Mouse (Mus musculus) embryonic facial prominence, embryonic 14.5 days (tissue): ENCODE data around the gene Eif2ak3. TPM values are rescaled to one million over a fixed set of nuclear protein-coding genes. Genes with fewer than 3 reads are reported as not detected.
A peak's percentile ranks its signal among the peaks of the same experiment; 100 is the strongest.
"Not testable (repeated sequence)": the region's sequence is repeated elsewhere in the genome, so short reads cannot be mapped to it uniquely, and the experiment has no call there.

Source experiments
- ATAC-seq: fragments of 200-750 bp; cut with Nextera tagmentation; 2 replicates; pipeline ENCODE4 v1.8.0; 2017; ENCODE audit warnings: low read depth, moderate number of reproducible peaks, moderate TSS enrichment
- DNase-seq: peaks from one replicate; pipeline ENCODE4 v3.0.0-alpha.2; 2015; ENCODE audit warnings: low spot score
- H3K27ac ChIP-seq: fragments of 300-500 bp; sonication (generic); replicated peaks from 2 replicates; pipeline ENCODE4 v1.5.1; 2014; ENCODE audit warnings: low read depth, mild to moderate bottlenecking, low read length, moderate library complexity
- H3K27me3 ChIP-seq: fragments of 300-500 bp; sonication (generic); replicated peaks from 2 replicates; pipeline ENCODE4 v1.6.1; 2014; ENCODE audit warnings: low read length; ENCODE audit not compliant: control insufficient read depth, insufficient read depth
- H3K36me3 ChIP-seq: fragments of 300-500 bp; sonication (generic); 2 replicates; pipeline ENCODE4 v1.6.1; 2014; ENCODE audit warnings: low read length, mixed read lengths; ENCODE audit not compliant: control insufficient read depth, insufficient read depth
- H3K4me1 ChIP-seq: fragments of 300-500 bp; sonication (generic); 2 replicates; pipeline ENCODE4 v1.6.1; 2014; ENCODE audit warnings: antibody characterized with exemption, low read length; ENCODE audit not compliant: control insufficient read depth, insufficient read depth
- H3K4me2 ChIP-seq: fragments of 300-500 bp; sonication (generic); 2 replicates; pipeline ENCODE4 v1.6.1; 2014; ENCODE audit warnings: low read depth, mild to moderate bottlenecking, low read length, moderate library complexity, mixed read lengths
- H3K4me3 ChIP-seq: fragments of 300-500 bp; sonication (generic); 2 replicates; pipeline ENCODE4 v1.5.1; 2014; ENCODE audit warnings: low read depth, mild to moderate bottlenecking, low read length
- H3K9ac ChIP-seq: fragments of 300-500 bp; sonication (generic); 2 replicates; pipeline ENCODE4 v1.6.1; 2014; ENCODE audit warnings: low read depth, mild to moderate bottlenecking, low read length, moderate library complexity, mixed read lengths
- H3K9me3 ChIP-seq: fragments of 300-500 bp; sonication (generic); 2 replicates; pipeline ENCODE4 v1.6.1; 2016; ENCODE audit warnings: low read length; ENCODE audit not compliant: control insufficient read depth
- WGBS: fragments of 180-500 bp; shearing (Covaris S2); extraction: QIAGEN DNeasy Blood & Tissue Kit; methylation state at CpG from one replicate; pipeline ENCODE4 v1.1.7; 2014; 5-methylcytosine and 5-hydroxymethylcytosine counted together
- polyA plus RNA-seq: library from polyadenylated mRNA; unstranded; fragments of >200 nt; fragmentation: Nextera tagmentation; extraction: Ambion mirVana; gene quantifications from 2 replicates; pipeline ENCODE4 v1.2.1, GENCODE M21; 2014

Gene Eif2ak3
- polyA plus RNA-seq, 1 experiment from 2014 or later: 13.0 TPM

DNA sequence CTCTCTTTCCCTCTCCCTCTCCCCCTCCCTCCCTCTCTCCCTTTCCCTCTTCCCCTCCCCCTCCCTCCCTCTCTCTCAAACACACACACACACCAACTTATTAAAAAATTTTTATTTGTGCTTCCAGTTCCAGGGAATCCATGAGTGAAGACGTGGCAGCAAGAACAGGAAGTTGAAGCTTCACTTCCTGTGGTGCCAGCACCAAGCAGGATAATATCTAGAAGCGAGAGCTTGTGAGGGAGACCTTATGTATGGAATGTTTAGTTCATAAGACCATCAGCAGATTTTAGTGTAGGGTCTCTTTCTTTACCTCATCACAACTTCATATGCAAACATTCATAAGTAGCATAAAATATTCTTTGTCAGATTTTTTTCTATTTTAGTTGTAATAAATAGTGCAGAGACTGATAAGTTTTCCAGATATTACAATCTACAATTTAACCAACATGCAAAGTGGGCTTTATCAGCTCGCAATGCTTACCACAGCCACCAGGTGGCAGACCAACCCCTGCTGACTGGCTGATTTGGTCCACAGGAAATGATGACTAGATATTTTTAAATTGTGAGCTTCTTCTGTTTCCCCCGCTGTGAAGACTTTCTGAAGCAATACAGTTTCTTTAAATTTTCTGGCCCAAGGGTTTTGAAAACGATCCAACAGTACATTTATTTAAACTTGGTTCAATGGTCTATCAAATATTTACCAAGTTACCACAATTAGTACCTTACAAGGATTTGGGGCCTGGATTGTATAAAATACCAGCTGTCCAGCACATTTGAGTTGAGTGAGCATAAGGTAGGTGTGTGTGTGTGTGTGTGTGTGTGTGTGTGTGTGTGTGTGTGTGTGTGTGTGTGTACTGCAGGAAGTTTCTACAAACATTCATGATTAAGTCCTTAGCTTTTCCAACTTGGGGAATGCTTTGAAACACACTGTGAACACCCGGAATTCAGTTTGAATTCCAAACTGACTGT is 32.5 kb upstream of the Eif2ak3 start:
- no peak overlapping the region for H3K9ac ChIP-seq
- H3K27me3 ChIP-seq: no peaks in the 10 kb centered on the region
- no peak for ATAC-seq
- WGBS: 13% methylated on average over 6 of the region's 6 CpGs
- no peak overlapping the region for H3K4me3 ChIP-seq
- DNase-seq: peak; percentile 72
- H3K9me3 ChIP-seq: no peaks in the 10 kb centered on the region
- no peak overlapping the region for H3K27ac ChIP-seq
- H3K4me1 ChIP-seq: no peaks in the 10 kb centered on the region
- H3K4me2 ChIP-seq: no peak overlapping the region
- H3K36me3 ChIP-seq: no peaks in the 10 kb centered on the region

DNA sequence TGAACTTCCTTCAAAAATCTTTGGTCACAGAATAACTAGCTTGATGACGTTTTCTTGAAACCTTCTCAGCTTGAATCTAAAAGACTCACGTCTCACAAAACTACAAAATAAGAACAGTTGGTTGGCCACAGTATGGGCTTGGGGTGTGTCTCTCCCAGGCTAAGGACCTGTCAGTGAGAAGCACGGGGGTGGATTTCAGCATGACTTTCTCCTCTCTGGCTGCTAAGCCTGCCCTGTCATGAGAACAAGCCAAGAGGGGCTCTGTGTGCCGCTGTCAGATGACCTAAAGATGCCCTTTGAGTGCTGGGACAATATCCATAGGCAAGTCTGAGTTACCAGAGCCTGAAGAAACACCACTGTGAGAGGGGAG is 31.8 kb upstream of the Eif2ak3 start:
- H3K9me3 ChIP-seq: no peaks in the 10 kb centered on the region
- H3K4me2 ChIP-seq: no peak overlapping the region
- DNase-seq (peak; percentile 23), ATAC-seq (no peak)
- no peaks in the 10 kb centered on the region for H3K4me1 ChIP-seq
- no peak overlapping the region for H3K4me3 ChIP-seq
- WGBS: 28% methylated on average over 4 of the region's 4 CpGs
- H3K27ac ChIP-seq: no peak overlapping the region
- H3K36me3 ChIP-seq: no peaks in the 10 kb centered on the region
- H3K9ac ChIP-seq: no peak overlapping the region
- H3K27me3 ChIP-seq: no peaks in the 10 kb centered on the region

- 78% methylated on average over 18 of the region's 18 CpGs for WGBS
- H3K9ac ChIP-seq: no peak overlapping the region
- no peaks in the 10 kb centered on the region for H3K36me3 ChIP-seq
- no peak overlapping the region for H3K4me2 ChIP-seq
- no peak overlapping the region for H3K4me3 ChIP-seq
- no peak for ATAC-seq
- no peaks in the 10 kb centered on the region for H3K4me1 ChIP-seq
- no peaks in the 10 kb centered on the region for H3K27me3 ChIP-seq
- no peaks in the 10 kb centered on the region for H3K9me3 ChIP-seq
- no peak for DNase-seq
- no peak overlapping the region for H3K27ac ChIP-seq
Measured at GRCm38 (mm10) chr6:70813921-70814628, 30.2 kb upstream of the Eif2ak3 start.

GRCm38 (mm10) chr6:70814629-70814950 is 29.7 kb upstream of the Eif2ak3 start:
- H3K9me3 ChIP-seq: no peaks in the 10 kb centered on the region
- H3K27me3 ChIP-seq: no peaks in the 10 kb centered on the region
- ATAC-seq (no peak), DNase-seq (no peak)
- 92% methylated on average over 4 of the region's 4 CpGs for WGBS
- no peak overlapping the region for H3K9ac ChIP-seq
- H3K36me3 ChIP-seq: no peaks in the 10 kb centered on the region
- no peak overlapping the region for H3K27ac ChIP-seq
- H3K4me1 ChIP-seq: no peaks in the 10 kb centered on the region
- no peak overlapping the region for H3K4me2 ChIP-seq
- no peak overlapping the region for H3K4me3 ChIP-seq

DNA sequence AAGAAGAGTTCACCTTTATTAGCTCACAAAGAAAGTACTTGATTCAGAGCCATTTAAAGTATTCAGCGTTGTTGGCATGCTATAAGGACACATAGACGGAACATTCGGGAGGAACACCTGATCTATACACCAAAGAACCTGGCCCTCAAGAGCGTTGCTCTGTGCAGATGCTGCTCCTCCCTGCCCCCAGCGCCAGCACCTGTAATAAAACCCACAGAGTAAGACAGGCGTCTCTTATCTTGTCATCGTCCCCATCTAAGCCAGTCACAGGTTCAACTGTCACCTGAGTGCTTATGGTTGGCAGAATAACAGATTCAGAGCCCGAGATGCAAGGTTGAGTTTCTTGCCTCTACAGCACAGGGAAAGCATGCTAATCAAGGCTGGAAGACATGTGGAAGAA is 28.8 kb upstream of the Eif2ak3 start:
- Histone ChIP-seq H3K9me3 (no peaks in the 10 kb centered on the region), H3K4me1 (no peaks in the 10 kb centered on the region), H3K36me3 (no peaks in the 10 kb centered on the region), H3K9ac (no peak overlapping the region), H3K27me3 (no peaks in the 10 kb centered on the region), H3K27ac (no peak overlapping the region), H3K4me3 (no peak overlapping the region), H3K4me2 (no peak overlapping the region)
- DNase-seq (no peak), ATAC-seq (no peak)
- WGBS: 82% methylated on average over 8 of the region's 8 CpGs

DNA sequence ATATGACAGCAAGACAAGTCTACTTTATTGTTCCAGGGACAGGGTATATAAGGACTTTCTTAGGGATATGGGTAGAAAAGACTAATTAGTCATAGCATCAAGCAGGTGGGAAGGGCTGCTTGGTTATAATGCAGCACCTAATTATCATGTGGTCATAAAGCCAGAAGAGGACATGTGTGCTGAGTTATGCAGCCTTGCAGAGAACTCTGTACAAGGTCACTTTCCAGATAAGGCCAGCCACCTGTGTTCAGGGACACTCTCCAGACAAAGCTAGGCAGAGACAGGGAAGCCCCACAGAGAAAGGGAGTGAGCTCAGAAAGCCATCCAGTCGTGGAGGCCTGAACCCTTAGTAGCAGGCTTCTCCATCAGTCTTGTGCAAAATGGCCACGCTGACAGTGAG is 22.7 kb upstream of the Eif2ak3 start:
- Histone ChIP-seq H3K4me1 (0 out of 2 replicates have a peak, but pooled peaks cover 5% of the 10 kb centered on the region), H3K9me3 (no peaks in the 10 kb centered on the region), H3K27ac (no peak overlapping the region), H3K9ac (no peak overlapping the region), H3K36me3 (no peaks in the 10 kb centered on the region), H3K4me2 (no peak overlapping the region), H3K4me3 (no peak overlapping the region), H3K27me3 (no peaks in the 10 kb centered on the region)
- DNase-seq: no peak
- ATAC-seq: no peak
- whole genome bisulfite sequencing: 68% methylated on average over 2 of the region's 2 CpGs

- 47% methylated on average over 5 of the region's 5 CpGs for WGBS
- H3K4me3 ChIP-seq: no peak overlapping the region
- DNase-seq: no peak
Measured at GRCm38 (mm10) chr6:70822386-70822910, 21.9 kb upstream of the Eif2ak3 start.

DNA sequence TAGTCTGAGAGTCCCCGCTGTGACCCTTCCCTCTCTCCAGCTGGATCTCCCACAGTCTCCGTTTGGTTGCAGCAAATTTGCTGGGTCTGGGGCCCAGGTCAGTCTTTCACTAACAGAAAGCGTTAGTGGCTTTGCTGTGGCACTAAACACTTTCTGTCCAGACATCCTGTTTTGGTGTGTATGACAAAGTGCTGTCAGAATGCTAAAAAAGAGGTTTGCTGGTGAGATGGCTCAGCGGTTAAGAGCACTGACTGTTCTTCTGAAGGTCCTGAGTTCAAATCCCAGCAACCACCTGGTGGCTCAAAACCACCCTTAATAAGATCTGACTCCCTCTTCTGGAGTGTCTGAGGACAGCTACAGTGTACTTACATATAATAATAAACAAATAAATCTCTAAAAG is 21.0 kb upstream of the Eif2ak3 start:
- not testable (repeated sequence) for H3K4me2 ChIP-seq, H3K4me1 ChIP-seq, H3K27me3 ChIP-seq, H3K27ac ChIP-seq, H3K36me3 ChIP-seq, H3K9me3 ChIP-seq, ATAC-seq, DNase-seq, H3K4me3 ChIP-seq, H3K9ac ChIP-seq
- WGBS: 71% methylated on average over 4 of the region's 4 CpGs

More at GRCm38 (mm10) chr6:70822386-70822910, 21.9 kb upstream of the Eif2ak3 start:
- Histone ChIP-seq H3K36me3 (no peaks in the 10 kb centered on the region), H3K9me3 (no peaks in the 10 kb centered on the region), H3K27me3 (no peaks in the 10 kb centered on the region), H3K4me2 (no peak overlapping the region), H3K27ac (no peak overlapping the region), H3K9ac (no peak overlapping the region), H3K4me1 (0 out of 2 replicates have a peak, but pooled peaks cover 5% of the 10 kb centered on the region)
- no peak for ATAC-seq
